In the genomic region with DNA sequence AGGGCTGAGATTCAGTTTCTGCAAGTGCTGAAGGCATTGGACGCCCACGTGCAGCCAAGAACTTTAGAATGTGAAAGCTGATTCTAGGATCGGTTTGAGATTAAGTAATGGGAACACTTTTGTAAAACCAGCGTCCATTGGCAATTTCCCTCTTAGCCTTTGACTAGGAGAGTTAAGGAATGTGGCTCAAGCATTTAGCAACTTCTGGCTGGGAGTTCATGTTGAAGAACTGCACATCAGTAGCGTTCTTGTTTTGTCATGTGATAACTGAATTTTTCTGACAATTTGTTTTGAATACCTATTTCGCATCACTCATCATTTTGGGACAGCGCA, we compare ENCODE assay signal across 8 mouse cellular contexts. TPM values are rescaled to one million over a fixed set of nuclear protein-coding genes. Genes with fewer than 3 reads are reported as not detected.
DNase-seq lines count a peak whose midpoint lies in the region; ATAC-seq and TF ChIP-seq lines count a peak whose summit lies in the region.

No protein-coding gene starts in this region.

- peaks cover 3% of the 10 kb centered on the region for H3K4me1 ChIP-seq in kidney, embryonic 15.5 days
- H3K4me1 ChIP-seq in cortical plate, adult 2 months (ENCODE audit: control insufficient read depth, insufficient read depth, low read length) = no peaks in the 10 kb centered on the region; the same call in 1 of the 2 replicates
- H3K4me1 ChIP-seq in hindbrain, embryonic 16.5 days (ENCODE audit: control insufficient read depth, insufficient read depth, low read depth, low read length) = peaks cover 7% of the 10 kb centered on the region
- peaks cover 7% of the 10 kb centered on the region for H3K4me1 ChIP-seq in midbrain, embryonic 16.5 days (ENCODE audit: control insufficient read depth, insufficient read depth, low read length)

- intact Hi-C loops in left cerebral cortex, postnatal 14 days (cut with DNase I) = loop anchor here (5.0 kb wide), 1 partner anchor 51 kb away; a partner anchor contains a TSS

- peaks cover 11% of the 10 kb centered on the region; the same call in 1 of the 2 replicates for H3K36me3 ChIP-seq in kidney, embryonic 15.5 days
- no peaks in the 10 kb centered on the region for H3K36me3 ChIP-seq in hindbrain, embryonic 16.5 days (ENCODE audit: control insufficient read depth, insufficient read depth, low read length)
- no peaks in the 10 kb centered on the region for H3K36me3 ChIP-seq in midbrain, embryonic 16.5 days (ENCODE audit: control insufficient read depth, insufficient read depth, low read length)

- TF ChIP-seq POLR2A in cortical plate, adult 2 months (IDR thresholded peaks at IDR 0.05; ENCODE audit: extremely low read depth, insufficient read depth, low read length) = no peak

- peak overlapping the region; percentile 88 for H3K4me3 ChIP-seq in kidney, embryonic 15.5 days (replicated peaks)
- peak overlapping the region; percentile 74 for H3K4me3 ChIP-seq in cortical plate, adult 2 months (ENCODE audit: insufficient read depth, low read length)
- H3K4me3 ChIP-seq in hindbrain, embryonic 16.5 days (ENCODE audit: low read length) = peak overlapping the region; percentile 57
- H3K4me3 ChIP-seq in midbrain, embryonic 16.5 days (ENCODE audit: low read depth, low read length) = peak overlapping the region; percentile 87

- 40% methylated on average over 7 of the region's 7 CpGs for WGBS in kidney, embryonic 15.5 days
- WGBS in hindbrain, embryonic 16.5 days = 34% methylated on average over 7 of the region's 7 CpGs
- 37% methylated on average over 7 of the region's 7 CpGs for WGBS in midbrain, embryonic 16.5 days

- H3K4me2 ChIP-seq in kidney, embryonic 15.5 days = peak overlapping the region; percentile 79
- H3K4me2 ChIP-seq in hindbrain, embryonic 16.5 days (ENCODE audit: low read length) = peak overlapping the region; percentile 90
- H3K4me2 ChIP-seq in midbrain, embryonic 16.5 days (ENCODE audit: low read length) = peak overlapping the region; percentile 86

- H3K27me3 ChIP-seq in kidney, embryonic 15.5 days = no peaks in the 10 kb centered on the region
- no peaks in the 10 kb centered on the region for H3K27me3 ChIP-seq in hindbrain, embryonic 16.5 days (replicated peaks; ENCODE audit: control insufficient read depth, insufficient read depth, low read length)
- no peaks in the 10 kb centered on the region for H3K27me3 ChIP-seq in midbrain, embryonic 16.5 days (ENCODE audit: control insufficient read depth, insufficient read depth, low read depth, low read length)

- ATAC-seq in kidney, embryonic 15.5 days (replicated peaks; ENCODE audit: low FRiP score) = peak; percentile 28
- ATAC-seq in hindbrain, embryonic 16.5 days = no peak
- ATAC-seq in midbrain, embryonic 16.5 days = peak; percentile 7; the same call in 1 of the 2 replicates

- TF ChIP-seq CTCF in cortical plate, adult 2 months (IDR thresholded peaks at IDR 0.05; ENCODE audit: extremely low read depth, insufficient read depth, low read length) = no peak

- peak overlapping the region; percentile 90 for H3K27ac ChIP-seq in kidney, embryonic 15.5 days
- no peak overlapping the region for H3K27ac ChIP-seq in cortical plate, adult 2 months (ENCODE audit: insufficient read depth, low read length)
- H3K27ac ChIP-seq in hindbrain, embryonic 16.5 days (ENCODE audit: low read depth, low read length) = peak overlapping the region; percentile 57; the same call in 1 of the 2 replicates
- H3K27ac ChIP-seq in midbrain, embryonic 16.5 days (ENCODE audit: low read length) = peak overlapping the region; percentile 81

- H3K9me3 ChIP-seq in kidney, embryonic 15.5 days (replicated peaks) = no peaks in the 10 kb centered on the region
- no peaks in the 10 kb centered on the region for H3K9me3 ChIP-seq in hindbrain, embryonic 16.5 days (ENCODE audit: control insufficient read depth, low read length)
- H3K9me3 ChIP-seq in midbrain, embryonic 16.5 days (replicated peaks; ENCODE audit: control insufficient read depth, low read length, poor library complexity, severe bottlenecking) = no peaks in the 10 kb centered on the region

- H3K9ac ChIP-seq in kidney, embryonic 15.5 days = peak overlapping the region; percentile 83
- peak overlapping the region; percentile 69 for H3K9ac ChIP-seq in hindbrain, embryonic 16.5 days (ENCODE audit: low read depth, low read length)
- peak overlapping the region; percentile 81 for H3K9ac ChIP-seq in midbrain, embryonic 16.5 days (ENCODE audit: low read depth, low read length)

- DNase-seq in kidney, postnatal 4 days = no peak
- no peak for DNase-seq in adrenal gland, adult 2 months
- DNase-seq in left cerebral cortex, postnatal 14 days (ENCODE audit: low spot score in 2 of 2) = no peak
- DNase-seq in yolk sac, embryonic 10.5 days (ENCODE audit: low spot score) = no peak

RNA-seq across cellular contexts. Expression of a gene that starts 0.3 kb away (rescaled TPM):
- 77.9 and 81.0 TPM in 2 replicates for polyA plus RNA-seq in kidney, embryonic 15.5 days (2015; fragmentation: Nextera tagmentation; extraction: Ambion mirVana)
- polyA plus RNA-seq in cortical plate, adult 2 months (2012; rRNA removed) = 25.0 and 25.5 TPM in 2 replicates
- 73.2 and 78.2 TPM in 2 replicates for polyA plus RNA-seq in hindbrain, embryonic 16.5 days (2015; fragmentation: Nextera tagmentation; extraction: Ambion mirVana)
- 78.8 and 82.6 TPM in 2 replicates for polyA plus RNA-seq in midbrain, embryonic 16.5 days (2015; fragmentation: Nextera tagmentation; extraction: Ambion mirVana)
- 10 to 100 TPM; 24.5 to 28.7 TPM for total RNA-seq in adrenal gland, adult 2 months (2021)
- polyA plus RNA-seq in adrenal gland, adult 2 months (2012; rRNA removed) = 1.6 and 2.8 TPM in 2 replicates
- total RNA-seq in left cerebral cortex, postnatal 14 days (2021) = 10 to 100 TPM; 28.5 TPM

RNA-seq across cellular contexts. Expression of a gene that starts 49.4 kb away (rescaled TPM):
- polyA plus RNA-seq in kidney, embryonic 15.5 days (2015; fragmentation: Nextera tagmentation; extraction: Ambion mirVana) = 101 and 104 TPM in 2 replicates
- 51.7 and 53.6 TPM in 2 replicates for polyA plus RNA-seq in cortical plate, adult 2 months (2012; rRNA removed)
- polyA plus RNA-seq in hindbrain, embryonic 16.5 days (2015; fragmentation: Nextera tagmentation; extraction: Ambion mirVana) = 212 and 250 TPM in 2 replicates
- polyA plus RNA-seq in midbrain, embryonic 16.5 days (2015; fragmentation: Nextera tagmentation; extraction: Ambion mirVana) = 212 and 217 TPM in 2 replicates
- total RNA-seq in adrenal gland, adult 2 months (2021) = 10 to 100 TPM; 55.0 to 70.7 TPM
- 22.2 and 22.8 TPM in 2 replicates for polyA plus RNA-seq in adrenal gland, adult 2 months (2012; rRNA removed)
- 10 to 100 TPM; 84.0 to 85.6 TPM for total RNA-seq in left cerebral cortex, postnatal 14 days (2021)
